Mouse (Mus musculus) limb, embryonic 14.5 days (tissue): ENCODE results near the gene Grk2. TPM values are rescaled to one million over a fixed set of nuclear protein-coding genes. Genes with fewer than 3 reads are reported as not detected.

Source experiments
- ATAC-seq: fragments of 200-750 bp; cut with Nextera tagmentation; 2 replicates; pipeline ENCODE4 v1.8.0; 2017; ENCODE audit warnings: low read depth, moderate number of reproducible peaks, moderate TSS enrichment; ENCODE audit not compliant: low FRiP score
- DNase-seq: peaks from one replicate; pipeline ENCODE4 v3.0.0-alpha.2; 2015; ENCODE audit warnings: low spot score
- H3K27ac ChIP-seq: fragments of 300-500 bp; sonication (generic); replicated peaks from 2 replicates; pipeline ENCODE4 v1.5.1; 2014; ENCODE audit warnings: low read depth, mild to moderate bottlenecking, low read length, moderate library complexity, mixed read lengths
- H3K27me3 ChIP-seq: fragments of 300-500 bp; sonication (generic); 2 replicates; pipeline ENCODE4 v1.6.1; 2014; ENCODE audit warnings: low read length, mixed read lengths; ENCODE audit not compliant: control insufficient read depth, insufficient read depth
- H3K36me3 ChIP-seq: fragments of 300-500 bp; sonication (generic); 2 replicates; pipeline ENCODE4 v1.6.1; 2014; ENCODE audit warnings: mild to moderate bottlenecking, low read length, moderate library complexity, mixed read lengths; ENCODE audit not compliant: control insufficient read depth, insufficient read depth
- H3K4me1 ChIP-seq: fragments of 300-500 bp; sonication (generic); 2 replicates; pipeline ENCODE4 v1.6.1; 2014; ENCODE audit warnings: antibody characterized with exemption, low read length, mixed read lengths; ENCODE audit not compliant: control insufficient read depth, insufficient read depth
- H3K4me2 ChIP-seq: fragments of 300-500 bp; sonication (generic); replicated peaks from 2 replicates; pipeline ENCODE4 v1.6.1; 2014; ENCODE audit warnings: low read depth, mild to moderate bottlenecking, low read length, moderate library complexity; ENCODE audit not compliant: severe bottlenecking
- H3K4me3 ChIP-seq: fragments of 300-500 bp; sonication (generic); replicated peaks from 2 replicates; pipeline ENCODE4 v1.5.1; 2014; ENCODE audit warnings: low read length
- H3K9ac ChIP-seq: fragments of 300-500 bp; sonication (generic); 2 replicates; pipeline ENCODE4 v1.6.1; 2014; ENCODE audit warnings: mild to moderate bottlenecking, low read depth, low read length, moderate library complexity; ENCODE audit not compliant: severe bottlenecking
- H3K9me3 ChIP-seq: fragments of 300-500 bp; sonication (generic); 2 replicates; pipeline ENCODE4 v1.6.1; 2016; ENCODE audit warnings: low read length; ENCODE audit not compliant: control insufficient read depth
- POLR2A ChIP-seq: fragments of 200-500 bp; IDR thresholded peaks from 2 replicates; pipeline ENCODE4 v1.8.0; 2012; ENCODE audit warnings: inconsistent platforms, mild to moderate bottlenecking, moderate library complexity, borderline replicate concordance; ENCODE audit not compliant: insufficient read depth, insufficient read length; ENCODE audit errors: extremely low read depth
- WGBS: fragments of 180-500 bp; shearing (Covaris S2); extraction: QIAGEN DNeasy Blood & Tissue Kit; methylation state at CpG from one replicate; pipeline ENCODE4 v1.1.7; 2014; 5-methylcytosine and 5-hydroxymethylcytosine counted together
- polyA plus RNA-seq, 2 experiments: library from polyadenylated mRNA; depleted of rRNA in 1 of 2; stranded (reverse) in 1 of 2; unstranded in 1 of 2; fragments of >200 nt; fragmentation: Nextera tagmentation in 1 of 2; extraction: Ambion mirVana in 1 of 2; gene quantifications; 2 replicates each; pipeline versions ENCODE4 v1.2.1 to v1.2.3; 2012 to 2014

Gene Grk2
- polyA plus RNA-seq, 2 experiments: 22.9 to 83.6 TPM

GRCm38 (mm10) chr19:4262756-4263155 lies 43.3 kb downstream of the Grk2 start:
- Histone ChIP-seq H3K36me3 (peaks cover 8% of the 10 kb centered on the region; the same call in 1 of the 2 replicates), H3K9ac (no peak overlapping the region), H3K4me1 (0 out of 2 replicates have a peak, but pooled peaks cover 2% of the 10 kb centered on the region), H3K9me3 (no peaks in the 10 kb centered on the region), H3K27ac (no peak overlapping the region), H3K4me2 (no peak overlapping the region), H3K4me3 (no peak overlapping the region), H3K27me3 (no peaks in the 10 kb centered on the region)
- DNase-seq (no peak), ATAC-seq (no peak)
- 70% methylated on average over 6 of the region's 6 CpGs for WGBS
- TF ChIP-seq POLR2A: no peak

DNA sequence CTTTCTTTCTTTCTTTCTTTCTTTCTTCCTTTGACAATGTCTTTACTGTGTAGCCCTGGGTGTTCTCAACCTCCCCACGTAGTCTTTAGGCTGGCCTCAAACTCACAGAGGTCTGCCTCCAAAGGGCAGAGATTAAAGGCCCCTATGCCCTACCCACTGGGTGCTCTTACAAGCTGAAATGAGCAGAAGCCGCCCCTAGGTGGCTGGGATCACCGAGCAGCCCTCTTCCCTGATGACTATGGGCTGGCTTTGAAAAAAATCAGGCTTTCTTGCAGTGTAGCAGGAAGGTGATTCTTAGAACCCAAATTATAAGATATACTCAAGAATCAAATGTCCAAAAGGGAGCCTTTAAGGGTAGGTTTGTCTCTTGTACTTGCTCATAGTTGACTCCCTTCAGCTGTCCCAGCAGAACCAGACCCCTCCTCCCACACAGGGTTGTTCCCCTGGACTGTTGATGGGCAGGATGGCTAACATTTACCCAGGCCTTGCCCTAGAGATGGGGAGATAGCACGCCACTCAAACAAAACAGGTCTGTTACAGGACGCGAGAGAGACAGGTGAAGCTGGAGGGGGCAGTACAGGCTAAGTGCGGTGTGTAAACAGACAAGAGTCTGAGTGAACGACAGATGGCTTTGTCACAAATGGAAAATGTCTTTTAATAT lies 44.9 kb downstream of the Grk2 start:
- ATAC-seq (no peak), DNase-seq (no peak)
- WGBS: 61% methylated on average over 8 of the region's 8 CpGs
- TF ChIP-seq POLR2A: no peak
- Histone ChIP-seq H3K9ac (no peak overlapping the region), H3K4me2 (no peak overlapping the region), H3K9me3 (no peaks in the 10 kb centered on the region), H3K4me1 (peaks cover 5% of the 10 kb centered on the region; the same call in 1 of the 2 replicates), H3K27me3 (no peaks in the 10 kb centered on the region), H3K27ac (no peak overlapping the region), H3K4me3 (no peak overlapping the region), H3K36me3 (peaks cover 8% of the 10 kb centered on the region; the same call in 1 of the 2 replicates)

DNA sequence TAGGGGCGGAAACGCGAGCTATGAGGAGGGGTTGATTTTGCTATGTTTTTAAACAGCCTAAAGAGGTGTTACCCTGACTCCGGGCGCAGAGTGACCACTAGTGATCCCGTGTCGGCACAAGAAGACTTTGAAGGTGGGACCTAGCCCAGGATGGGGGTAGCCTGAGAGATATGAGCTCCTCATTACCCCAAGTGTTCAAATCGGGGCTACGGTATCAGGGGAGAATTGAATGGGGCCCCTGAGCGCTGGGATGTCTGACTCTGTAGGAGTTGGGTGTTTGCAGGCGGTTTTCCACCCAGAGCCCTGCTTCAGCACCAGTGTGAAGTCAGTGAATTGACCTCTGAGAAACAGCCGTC lies 48.1 kb downstream of the Grk2 start:
- ATAC-seq (no peak; the same call in 1 of the 2 replicates), DNase-seq (no peak)
- H3K4me1 ChIP-seq: peaks cover 5% of the 10 kb centered on the region; the same call in 1 of the 2 replicates
- 18% methylated on average over 12 of the region's 12 CpGs for WGBS
- peak overlapping the region; percentile 93 for H3K4me2 ChIP-seq
- H3K27me3 ChIP-seq: no peaks in the 10 kb centered on the region
- H3K9me3 ChIP-seq: no peaks in the 10 kb centered on the region
- H3K27ac ChIP-seq: no peak overlapping the region
- H3K4me3 ChIP-seq: peak overlapping the region; percentile 65
- H3K36me3 ChIP-seq: no peaks in the 10 kb centered on the region
- TF ChIP-seq POLR2A: no peak
- peak overlapping the region; percentile 69 for H3K9ac ChIP-seq

- 2% methylated on average over 41 of the region's 41 CpGs for WGBS
- H3K9me3 ChIP-seq: no peaks in the 10 kb centered on the region
- peak; percentile 99 for DNase-seq
- peak overlapping the region; percentile 65 for H3K4me3 ChIP-seq
- ATAC-seq: peak; percentile 93
- H3K9ac ChIP-seq: peak overlapping the region; percentile 69
- H3K27ac ChIP-seq: no peak overlapping the region
- TF ChIP-seq POLR2A: peak; percentile 70; the same call in 1 of the 2 replicates
- peaks cover 5% of the 10 kb centered on the region; the same call in 1 of the 2 replicates for H3K4me1 ChIP-seq
- no peaks in the 10 kb centered on the region for H3K27me3 ChIP-seq
- peak overlapping the region; percentile 93 for H3K4me2 ChIP-seq
- no peaks in the 10 kb centered on the region for H3K36me3 ChIP-seq
These were observed 48.7 kb downstream of the Grk2 start for GRCm38 (mm10) chr19:4257216-4257896.

- WGBS: 77% methylated on average over 11 of the region's 11 CpGs
- no peak for ATAC-seq
- no peaks in the 10 kb centered on the region for H3K9me3 ChIP-seq
- no peak for TF ChIP-seq POLR2A
- H3K4me3 ChIP-seq: no peak overlapping the region
- no peak overlapping the region for H3K27ac ChIP-seq
- H3K27me3 ChIP-seq: no peaks in the 10 kb centered on the region
- no peak for DNase-seq
- no peak overlapping the region for H3K4me2 ChIP-seq
- H3K4me1 ChIP-seq: peaks cover 5% of the 10 kb centered on the region; the same call in 1 of the 2 replicates
- no peak overlapping the region for H3K9ac ChIP-seq
- no peaks in the 10 kb centered on the region for H3K36me3 ChIP-seq
These were observed 50.3 kb downstream of the Grk2 start for GRCm38 (mm10) chr19:4255583-4256162.
